In genomic region chr4:118721742-118722483, GRCm38 (mm10) we compare ENCODE assay signal across 1 mouse cellular context.
TF ChIP-seq lines count a peak whose summit lies in the region.

No protein-coding gene starts in this region.

TF ChIP-seq in MEL, 35 proteins besides CTCF, POLR2A, EP300 and RAD21 (continued from another document):
- TF ChIP-seq POLR2AphosphoS5 (IDR thresholded peaks at IDR 0.05; ENCODE audit: borderline replicate concordance, low read depth, low read length) = no peak
- no peak for TF ChIP-seq CHD2 (IDR thresholded peaks at IDR 0.05; ENCODE audit: low read length)
- TF ChIP-seq E2F4 (IDR thresholded peaks at IDR 0.05; ENCODE audit: borderline replicate concordance, low read depth, low read length) = no peak
